Mouse (Mus musculus): ENCODE data around the gene Elp4. TPM values are rescaled to one million over a fixed set of nuclear protein-coding genes. Genes with fewer than 3 reads are reported as not detected.

Elp4 gene
- polyA plus RNA-seq, 1 experiment from 2014 or later: 13.5 TPM

DNA sequence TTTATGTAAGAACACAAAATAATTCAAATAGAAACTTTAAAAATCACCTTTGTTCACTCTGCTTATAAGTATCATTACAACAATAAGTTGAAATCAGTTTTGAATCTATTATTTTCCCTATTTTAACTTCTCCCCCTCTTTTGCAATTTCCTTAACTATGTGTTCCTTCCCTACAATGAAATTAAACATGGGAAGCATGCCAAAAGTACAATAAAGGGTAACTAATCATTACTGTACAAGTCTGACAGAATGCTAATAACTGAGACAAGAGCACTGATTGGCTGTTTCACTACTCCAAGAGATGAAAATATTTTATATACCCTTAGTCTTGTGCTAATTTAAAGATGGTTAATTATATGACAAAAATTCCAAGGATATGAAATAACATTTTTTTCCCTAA lies 99.2 kb downstream of the Elp4 start:
- POLR2A ChIA-PET: interaction anchor here (0.6 kb wide), 1 partner anchor 813 kb away, joined by 4 read pairs; no protein-coding TSS in a partner anchor
- CTCF ChIA-PET: no interaction called here
- ATAC-seq: no peak
- no peaks in the 10 kb centered on the region for H3K27me3 ChIP-seq
- in situ Hi-C loops (cut with MboI; ENCODE audit: low pct_unique_long_range_greater_than_20kb): no loop called here
- TF ChIP-seq CTCF (IDR thresholded peaks at IDR 0.05): no peak
- DNase-seq (ENCODE audit: low read depth, low spot score): no peak

DNA sequence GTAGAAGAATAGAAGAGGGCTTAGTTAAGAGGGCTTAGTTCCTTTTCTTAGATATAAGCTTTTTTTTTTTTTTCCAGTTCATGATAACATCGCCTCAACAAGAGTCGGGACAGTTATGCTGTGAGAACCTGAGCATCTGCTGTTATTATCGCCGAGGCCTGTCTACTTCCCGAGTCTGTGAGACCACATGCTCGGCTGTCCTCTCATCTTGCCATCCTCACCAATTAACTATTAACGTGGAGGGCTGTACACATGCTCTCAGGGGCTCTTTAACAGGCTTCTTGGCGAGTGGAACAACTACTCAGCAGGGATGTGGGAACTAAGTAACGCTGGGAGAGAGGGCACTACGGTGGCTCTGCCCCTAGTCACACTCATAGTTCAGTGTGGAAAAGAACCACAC lies 99.9 kb downstream of the Elp4 start:
- DNase-seq (ENCODE audit: low read depth, low spot score) (no peak), ATAC-seq (no peak)
- no peak for TF ChIP-seq CTCF (IDR thresholded peaks at IDR 0.05)
- CTCF ChIA-PET: no interaction called here
- H3K27me3 ChIP-seq: no peaks in the 10 kb centered on the region
- in situ Hi-C loops (cut with MboI; ENCODE audit: low pct_unique_long_range_greater_than_20kb): no loop called here
- POLR2A ChIA-PET: no interaction called here

DNA sequence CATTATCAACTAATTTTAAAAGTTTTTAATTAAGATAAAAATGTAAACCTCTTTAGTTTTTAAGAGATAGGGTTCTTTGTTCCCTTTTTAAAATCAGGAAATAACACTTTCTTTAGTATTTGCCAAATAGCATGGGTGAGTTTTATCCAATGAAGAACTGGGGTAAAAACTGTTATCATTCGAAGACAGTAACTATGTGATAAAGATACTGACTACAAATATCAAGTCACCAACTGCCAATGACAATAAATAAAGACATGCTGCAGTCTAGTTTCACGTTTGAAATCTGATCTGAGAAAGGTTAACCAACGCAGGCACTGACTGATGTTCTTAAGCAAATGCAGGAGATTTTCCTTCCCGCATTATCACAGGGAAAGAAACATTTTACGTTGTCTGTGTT lies 100.9 kb downstream of the Elp4 start:
- no peak for TF ChIP-seq CTCF (IDR thresholded peaks at IDR 0.05)
- in situ Hi-C loops (cut with MboI; ENCODE audit: low pct_unique_long_range_greater_than_20kb): no loop called here
- CTCF ChIA-PET: no interaction called here
- ATAC-seq (no peak), DNase-seq (ENCODE audit: low read depth, low spot score) (no peak)
- POLR2A ChIA-PET: no interaction called here
- no peaks in the 10 kb centered on the region for H3K27me3 ChIP-seq

DNA sequence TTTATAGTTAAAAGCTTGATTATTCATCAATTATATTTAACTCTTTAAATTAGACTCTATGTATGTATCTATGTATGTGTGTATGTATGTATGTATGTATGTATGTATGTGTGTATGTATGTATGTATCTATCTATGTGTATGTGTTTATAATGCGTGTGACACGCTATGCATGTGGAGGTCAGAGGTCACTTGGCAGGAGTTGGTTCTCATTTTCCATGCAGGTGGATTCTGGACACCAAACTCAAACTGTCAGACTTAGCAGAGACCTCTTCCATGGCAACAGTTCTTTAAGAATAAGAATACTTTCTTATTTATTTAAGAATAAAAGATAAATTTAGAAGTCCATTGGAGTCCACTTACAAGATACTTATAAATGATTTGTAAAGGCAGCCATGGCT lies 101.5 kb downstream of the Elp4 start:
- no peak for TF ChIP-seq CTCF (IDR thresholded peaks at IDR 0.05)
- ATAC-seq: no peak
- in situ Hi-C loops (cut with MboI; ENCODE audit: low pct_unique_long_range_greater_than_20kb): no loop called here
- DNase-seq (ENCODE audit: low read depth, low spot score): no peak
- H3K27me3 ChIP-seq: no peaks in the 10 kb centered on the region
- CTCF ChIA-PET: no interaction called here
- POLR2A ChIA-PET: no interaction called here

DNA sequence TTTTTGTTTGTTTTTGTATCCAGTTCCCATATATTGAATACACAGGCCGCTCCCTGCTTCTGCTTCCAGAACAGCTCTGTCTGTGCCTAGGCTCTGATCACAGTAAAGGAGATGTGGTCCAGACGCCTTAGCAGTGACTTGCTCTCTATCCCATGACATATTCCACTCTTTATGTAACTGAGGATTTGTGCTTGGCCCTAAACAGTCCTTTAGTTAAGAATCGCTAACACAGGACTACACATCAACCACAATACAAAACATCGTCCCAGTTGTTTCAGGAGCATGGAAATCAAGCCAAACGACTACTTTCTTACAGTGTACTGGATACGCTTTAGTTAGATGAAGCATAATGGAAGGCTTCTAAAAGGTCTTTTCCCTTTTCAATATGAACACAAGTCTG lies 102.8 kb downstream of the Elp4 start:
- no peaks in the 10 kb centered on the region for H3K27me3 ChIP-seq
- DNase-seq (ENCODE audit: low read depth, low spot score) (no peak), ATAC-seq (no peak)
- no peak for TF ChIP-seq CTCF (IDR thresholded peaks at IDR 0.05)
- ChIA-PET CTCF (interaction anchor here (0.7 to 1.3 kb wide), 4 partner anchors 10 to 278 kb away, joined by 3 read pairs; no protein-coding TSS in a partner anchor), POLR2A (interaction anchor here (0.9 kb wide), 1 partner anchor 12 kb away, joined by 3 read pairs; no protein-coding TSS in a partner anchor)
- in situ Hi-C loops (cut with MboI; ENCODE audit: low pct_unique_long_range_greater_than_20kb): no loop called here

DNA sequence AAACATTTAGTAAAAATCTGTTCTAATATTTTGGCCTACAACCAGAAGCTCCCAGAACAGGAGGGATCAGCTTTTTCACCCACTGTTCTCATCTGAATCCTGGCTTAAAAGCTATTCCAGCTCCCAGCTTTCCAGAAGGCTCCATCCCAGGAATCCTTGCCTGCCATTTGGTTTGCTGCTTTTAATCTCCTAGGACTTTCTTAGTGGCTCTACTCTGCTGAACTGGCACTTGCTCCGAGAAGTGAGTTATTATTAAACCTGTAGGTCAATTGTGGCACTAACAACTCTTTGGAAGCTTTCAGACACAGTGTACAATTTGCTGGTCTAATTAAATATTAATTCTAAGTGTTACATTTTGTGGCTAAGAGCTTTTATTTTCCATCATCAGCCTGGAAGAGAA lies 103.7 kb downstream of the Elp4 start:
- ChIA-PET CTCF (interaction anchor here (0.7 to 2.7 kb wide), 7 partner anchors 8 to 277 kb away, joined by 3 to 6 read pairs (median 3); no protein-coding TSS in a partner anchor), POLR2A (interaction anchor here (0.9 kb wide), 1 partner anchor 11 kb away, joined by 3 read pairs; no protein-coding TSS in a partner anchor)
- no peak for TF ChIP-seq CTCF (IDR thresholded peaks at IDR 0.05)
- DNase-seq (ENCODE audit: low read depth, low spot score) (no peak), ATAC-seq (no peak)
- in situ Hi-C loops (cut with MboI; ENCODE audit: low pct_unique_long_range_greater_than_20kb): no loop called here
- no peaks in the 10 kb centered on the region for H3K27me3 ChIP-seq

DNA sequence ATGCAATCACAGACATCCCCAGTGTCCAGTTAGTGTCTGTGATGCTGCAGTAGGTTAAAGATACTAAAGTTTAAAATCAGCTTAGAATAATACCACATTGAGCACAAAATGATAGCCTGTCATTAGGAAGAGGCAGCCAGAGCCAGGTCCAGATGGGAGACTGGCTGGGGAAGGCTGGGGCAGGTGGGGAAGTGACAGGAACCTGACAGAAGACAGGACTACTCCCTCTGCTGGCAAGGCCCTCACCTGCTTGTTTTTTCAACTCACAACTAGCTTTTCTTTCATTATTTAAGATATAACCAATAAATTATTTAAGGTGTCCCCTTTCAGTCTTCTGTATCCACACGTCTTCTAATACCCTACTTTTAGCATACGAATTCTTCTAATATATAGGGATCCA lies 104.5 kb downstream of the Elp4 start:
- no peaks in the 10 kb centered on the region for H3K27me3 ChIP-seq
- POLR2A ChIA-PET: no interaction called here
- TF ChIP-seq CTCF (IDR thresholded peaks at IDR 0.05): peak; percentile 60
- DNase-seq (ENCODE audit: low read depth, low spot score) (no peak), ATAC-seq (no peak)
- in situ Hi-C loops (cut with MboI; ENCODE audit: low pct_unique_long_range_greater_than_20kb): no loop called here
- CTCF ChIA-PET: interaction anchor here (0.9 to 2.7 kb wide), 3 partner anchors 8 to 70 kb away, joined by 4 to 6 read pairs (median 6); no protein-coding TSS in a partner anchor

DNA sequence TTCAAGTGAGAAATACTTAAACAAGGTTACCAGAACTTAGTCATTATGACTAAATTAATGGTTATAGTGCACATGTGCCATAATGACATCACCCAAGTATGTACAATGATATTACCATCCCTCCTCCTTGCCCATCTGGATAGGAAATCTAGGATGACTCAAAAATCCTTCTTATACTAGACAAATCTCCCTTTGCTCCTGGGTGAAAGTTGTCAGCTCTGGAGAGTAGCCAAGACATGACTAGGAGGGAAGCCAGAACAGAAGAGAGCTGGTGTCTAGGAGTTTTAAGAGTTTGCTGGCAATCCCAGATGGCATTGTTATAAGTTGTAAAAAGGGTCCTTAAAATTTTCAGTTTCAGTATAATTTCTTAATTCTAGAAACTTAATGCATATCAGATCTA lies 106.5 kb downstream of the Elp4 start:
- POLR2A ChIA-PET: no interaction called here
- no peaks in the 10 kb centered on the region for H3K27me3 ChIP-seq
- no peak for ATAC-seq
- peak; percentile 51 for DNase-seq (ENCODE audit: low read depth, low spot score)
- in situ Hi-C loops (cut with MboI; ENCODE audit: low pct_unique_long_range_greater_than_20kb): no loop called here
- CTCF ChIA-PET: interaction anchor here (1.1 to 1.9 kb wide), 3 partner anchors 11 to 16 kb away, joined by 3 to 4 read pairs (median 4); no protein-coding TSS in a partner anchor
- no peak for TF ChIP-seq CTCF (IDR thresholded peaks at IDR 0.05)

DNA sequence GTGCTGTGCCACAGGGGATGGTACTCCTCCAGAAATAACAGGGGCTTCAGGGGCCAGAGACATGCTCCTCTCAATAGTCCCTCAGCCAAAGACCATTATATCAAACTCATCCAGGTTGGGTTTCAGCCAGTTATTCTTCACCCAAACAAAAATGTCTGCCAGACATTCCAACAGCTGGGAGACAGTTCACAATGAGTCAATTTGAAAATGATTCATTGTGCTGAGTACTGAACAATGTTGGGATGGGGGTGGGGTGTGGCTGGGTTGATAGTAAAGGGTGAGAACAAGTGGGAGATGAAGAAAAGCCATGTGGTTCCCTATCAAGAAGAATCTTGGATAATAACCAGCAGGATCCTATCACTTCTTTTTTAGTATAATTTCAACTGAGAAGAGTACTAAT lies 108.3 kb downstream of the Elp4 start:
- ChIA-PET POLR2A (no interaction called here), CTCF (no interaction called here)
- DNase-seq (ENCODE audit: low read depth, low spot score) (peak; percentile 37), ATAC-seq (peak; percentile 44)
- no peaks in the 10 kb centered on the region for H3K27me3 ChIP-seq
- no peak for TF ChIP-seq CTCF (IDR thresholded peaks at IDR 0.05)
- in situ Hi-C loops (cut with MboI; ENCODE audit: low pct_unique_long_range_greater_than_20kb): no loop called here

DNA sequence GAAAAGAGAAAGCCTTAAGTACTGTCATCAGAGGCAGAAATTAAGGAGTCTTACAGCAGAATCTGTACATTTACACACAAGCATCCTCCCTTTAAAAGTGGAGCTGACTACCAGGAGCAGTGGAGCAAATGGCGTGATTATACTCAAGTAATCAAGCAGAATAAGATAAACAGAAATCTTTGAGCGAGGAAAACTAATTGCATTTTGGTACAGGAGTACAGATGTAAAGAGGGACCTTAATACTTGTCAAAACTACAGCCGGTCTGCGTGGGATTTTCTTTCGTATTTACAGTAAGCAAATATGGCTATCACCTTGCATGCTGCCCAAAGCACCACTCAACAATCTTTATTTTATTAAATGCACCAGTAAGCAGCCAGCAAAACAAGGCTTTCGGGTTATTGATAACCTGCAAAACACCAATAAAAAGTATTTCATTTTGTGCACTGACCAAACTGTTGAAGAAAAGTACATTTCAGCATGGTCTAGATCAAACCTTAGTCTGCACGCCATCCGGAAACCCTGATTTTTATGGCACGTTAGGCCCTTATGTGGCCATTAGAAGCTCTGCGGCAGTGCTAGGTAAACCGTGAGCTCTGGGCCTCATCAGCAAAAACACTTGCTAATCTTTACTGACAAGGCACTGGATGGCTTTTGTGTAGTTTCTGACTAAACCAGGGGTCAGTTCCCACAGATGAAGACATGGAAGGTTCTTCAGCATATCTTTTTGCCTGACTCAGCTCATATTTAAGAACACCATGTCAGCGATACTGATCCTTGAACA lies 111.8 kb downstream of the Elp4 start:
- in situ Hi-C loops (cut with MboI; ENCODE audit: low pct_unique_long_range_greater_than_20kb): no loop called here
- CTCF ChIA-PET: no interaction called here
- TF ChIP-seq CTCF (IDR thresholded peaks at IDR 0.05): no peak
- no peaks in the 10 kb centered on the region for H3K27me3 ChIP-seq
- DNase-seq (ENCODE audit: low read depth, low spot score) (no peak), ATAC-seq (no peak)
- POLR2A ChIA-PET: no interaction called here

DNA sequence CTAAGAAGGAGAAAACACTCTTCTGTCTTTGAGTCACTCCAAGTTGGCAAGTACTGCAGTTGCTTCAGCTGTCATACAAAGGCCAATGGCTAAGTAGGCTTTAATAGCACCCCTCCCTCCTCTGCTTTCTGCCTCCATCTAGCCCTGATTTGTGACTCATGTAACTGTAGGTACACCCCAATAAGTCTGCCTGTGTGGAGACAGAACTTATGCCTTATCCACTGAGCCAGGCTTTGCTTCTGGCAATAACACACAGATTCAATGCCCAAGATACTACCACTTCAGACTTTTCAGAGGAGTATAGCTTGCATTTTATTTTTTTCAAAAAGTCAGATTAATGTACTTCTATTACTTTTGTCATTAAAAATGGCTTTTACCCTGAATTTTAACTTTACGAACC lies 114.4 kb downstream of the Elp4 start:
- ChIA-PET CTCF (interaction anchor here (1.2 kb wide), 1 partner anchor 11 kb away, joined by 3 read pairs; no protein-coding TSS in a partner anchor), POLR2A (interaction anchor here (1.1 kb wide), 1 partner anchor 11 kb away, joined by 3 read pairs; no protein-coding TSS in a partner anchor)
- DNase-seq (ENCODE audit: low read depth, low spot score) (no peak), ATAC-seq (no peak)
- H3K27me3 ChIP-seq: no peaks in the 10 kb centered on the region
- in situ Hi-C loops (cut with MboI; ENCODE audit: low pct_unique_long_range_greater_than_20kb): no loop called here
- no peak for TF ChIP-seq CTCF (IDR thresholded peaks at IDR 0.05)

Measured in Patski (cell line).